Mouse (Mus musculus): ENCODE data around the gene Bicral. TPM values are rescaled to one million over a fixed set of nuclear protein-coding genes. Genes with fewer than 3 reads are reported as not detected.

Bicral gene
- total and polyA plus RNA-seq, 2 experiments from 2014 or later = 7.0 to 31.6 TPM

DNA sequence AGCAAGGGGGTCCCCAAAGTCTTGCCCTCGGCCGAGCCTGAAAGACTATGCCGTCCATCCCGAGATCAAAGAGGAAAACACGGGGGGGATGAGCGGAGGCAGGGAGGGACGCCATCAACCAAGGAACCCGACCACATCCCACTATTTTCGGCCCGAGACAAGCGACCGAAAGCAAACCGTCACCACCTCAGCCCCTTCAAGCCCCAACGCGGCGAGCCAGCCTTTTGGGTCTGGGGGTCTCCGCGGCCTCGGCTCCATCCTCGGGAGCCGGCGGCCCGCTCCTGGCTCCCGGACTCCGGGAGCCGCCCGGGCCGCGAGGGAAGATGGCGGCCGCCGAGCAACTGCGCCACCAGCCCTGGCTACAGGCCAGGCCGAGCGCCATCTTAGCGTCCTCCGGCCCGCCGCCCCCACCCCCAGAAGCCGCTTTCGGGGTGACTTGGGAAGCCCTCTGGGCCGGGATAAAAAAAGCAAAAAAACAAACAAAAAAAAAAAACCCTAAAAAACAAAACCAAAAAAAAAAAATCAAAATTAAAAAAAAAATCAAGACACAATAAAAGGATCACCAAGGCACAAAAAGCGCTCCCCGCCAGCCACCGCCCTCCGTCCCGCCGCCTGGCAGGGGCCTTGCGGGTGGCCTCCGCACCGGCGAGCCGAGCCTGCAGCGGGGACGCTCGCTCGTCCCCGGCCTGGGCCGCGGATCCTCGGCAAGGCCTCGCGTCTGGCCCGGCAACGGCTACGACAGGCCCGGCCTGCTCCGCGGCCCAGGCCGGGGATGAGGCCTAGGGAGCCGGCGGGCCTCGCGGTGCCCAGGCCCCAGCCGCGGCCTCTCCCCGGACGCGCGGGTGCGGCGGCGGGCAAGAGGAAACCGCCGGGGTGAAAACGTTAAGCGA lies 1.6 kb downstream of the Bicral start:
- Histone ChIP-seq H3K4me3 (ENCODE audit: low read depth, low read length) (peak overlapping the region; percentile 97), H3K36me3 (ENCODE audit: insufficient read depth, low read length) (no peaks in the 10 kb centered on the region), H3K27ac (ENCODE audit: low read depth, low read length) (peak overlapping the region; percentile 100), H3K4me2 (ENCODE audit: low read depth, low read length, poor library complexity, severe bottlenecking) (peak overlapping the region; percentile 59), H3K9me3 (ENCODE audit: low read length) (no peaks in the 10 kb centered on the region), H3K4me1 (ENCODE audit: insufficient read depth, low read length) (peaks cover 3% of the 10 kb centered on the region), H3K9ac (replicated peaks; ENCODE audit: low read length, poor library complexity, severe bottlenecking) (peak overlapping the region; percentile 100), H3K27me3 (ENCODE audit: insufficient read depth, low read length) (no peaks in the 10 kb centered on the region)
- ATAC-seq (ENCODE audit: low FRiP score) = 0 out of 2 replicates have a peak, but pooled peaks have one; percentile 15
- peak; percentile 91 for DNase-seq (ENCODE audit: low spot score)
- under 1% methylated on average over 82 of the region's 87 CpGs for WGBS
- TF ChIP-seq CTCF (IDR thresholded peaks at IDR 0.05) = no peak

- H3K36me3 ChIP-seq (ENCODE audit: insufficient read depth, low read length) = no peaks in the 10 kb centered on the region
- peak overlapping the region; percentile 59 for H3K4me2 ChIP-seq (ENCODE audit: low read depth, low read length, poor library complexity, severe bottlenecking)
- TF ChIP-seq CTCF (IDR thresholded peaks at IDR 0.05) = no peak
- H3K9ac ChIP-seq (replicated peaks; ENCODE audit: low read length, poor library complexity, severe bottlenecking) = peak overlapping the region; percentile 100
- ATAC-seq (ENCODE audit: low FRiP score) (no peak), DNase-seq (ENCODE audit: low spot score) (no peak)
- no peaks in the 10 kb centered on the region for H3K27me3 ChIP-seq (ENCODE audit: insufficient read depth, low read length)
- no peaks in the 10 kb centered on the region for H3K9me3 ChIP-seq (ENCODE audit: low read length)
- H3K4me3 ChIP-seq (ENCODE audit: low read depth, low read length) = peak overlapping the region; percentile 97
- WGBS = 11% methylated on average over 4 of the region's 4 CpGs
- H3K4me1 ChIP-seq (ENCODE audit: insufficient read depth, low read length) = peaks cover 3% of the 10 kb centered on the region
- H3K27ac ChIP-seq (ENCODE audit: low read depth, low read length) = peak overlapping the region; percentile 100
Observed at GRCm38 (mm10) chr17:46856107-46856388, 2.2 kb downstream of the Bicral start.

DNA sequence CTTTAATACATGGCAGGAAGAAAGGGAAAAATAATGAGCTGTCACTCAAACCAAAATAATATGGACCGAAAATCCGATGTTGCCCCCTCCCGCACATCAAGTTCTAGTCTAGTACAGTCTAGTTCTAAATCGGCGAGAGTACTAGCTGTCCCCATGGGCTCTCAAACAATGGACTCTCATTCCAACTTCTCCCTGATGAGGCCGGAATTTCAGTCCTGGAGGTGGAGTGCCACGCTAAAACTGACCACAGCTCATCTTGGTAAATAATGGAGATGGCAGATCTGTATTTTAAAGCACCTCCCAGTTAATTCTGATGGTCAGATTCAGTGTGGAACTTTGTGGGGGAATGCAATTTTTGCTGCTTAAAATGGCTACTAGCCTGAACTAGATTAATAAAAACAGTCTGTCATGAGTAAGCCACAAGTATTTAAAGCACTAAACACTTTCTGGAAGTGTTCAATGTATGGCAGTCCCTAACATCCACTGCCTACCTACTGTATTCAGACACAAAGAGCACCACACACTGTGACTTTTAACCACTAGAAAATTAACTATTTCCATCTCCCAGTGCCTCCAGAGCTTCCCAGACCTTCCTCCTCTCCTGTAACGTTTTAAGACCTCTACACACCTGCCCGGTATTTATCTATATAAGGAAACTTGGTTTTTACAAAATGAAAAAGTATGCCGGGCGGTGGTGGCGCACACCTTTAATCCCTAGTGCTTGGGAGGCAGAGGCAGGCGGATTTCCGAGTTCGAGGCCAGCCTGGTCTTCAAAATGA lies 2.8 kb downstream of the Bicral start:
- H3K27ac ChIP-seq (ENCODE audit: low read depth, low read length) = peak overlapping the region; percentile 100
- peaks cover 3% of the 10 kb centered on the region for H3K4me1 ChIP-seq (ENCODE audit: insufficient read depth, low read length)
- DNase-seq (ENCODE audit: low spot score) (no peak), ATAC-seq (ENCODE audit: low FRiP score) (no peak)
- no peak for TF ChIP-seq CTCF (IDR thresholded peaks at IDR 0.05)
- H3K27me3 ChIP-seq (ENCODE audit: insufficient read depth, low read length) = no peaks in the 10 kb centered on the region
- H3K9me3 ChIP-seq (ENCODE audit: low read length) = no peaks in the 10 kb centered on the region
- peak overlapping the region; percentile 97 for H3K4me3 ChIP-seq (ENCODE audit: low read depth, low read length)
- H3K9ac ChIP-seq (replicated peaks; ENCODE audit: low read length, poor library complexity, severe bottlenecking) = peak overlapping the region; percentile 100
- H3K36me3 ChIP-seq (ENCODE audit: insufficient read depth, low read length) = no peaks in the 10 kb centered on the region
- 50% methylated on average over 15 of the region's 15 CpGs for WGBS
- peak overlapping the region; percentile 59 for H3K4me2 ChIP-seq (ENCODE audit: low read depth, low read length, poor library complexity, severe bottlenecking)

DNA sequence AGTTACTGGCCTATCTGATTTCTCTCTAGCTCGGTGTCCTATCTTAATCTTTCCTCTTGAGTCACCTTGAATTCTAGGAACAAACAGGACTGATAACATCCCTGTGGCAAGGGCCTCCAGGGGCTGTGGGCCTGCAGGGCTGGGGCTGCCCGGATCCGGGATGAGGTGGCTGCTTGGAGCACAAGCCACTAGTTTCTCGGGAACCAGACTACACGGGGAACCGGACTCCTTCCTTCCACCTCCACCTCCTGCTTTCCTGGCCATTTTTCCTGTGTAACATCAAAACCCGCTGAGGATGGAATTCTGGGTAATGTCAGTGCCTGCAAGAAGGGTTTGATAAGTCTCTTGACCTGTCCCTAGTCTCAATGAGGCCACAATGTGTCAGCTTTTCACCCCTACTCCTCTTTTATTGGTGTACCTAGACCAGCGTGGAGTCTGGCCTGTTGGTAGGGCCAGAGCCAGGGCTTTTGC lies 3.6 kb downstream of the Bicral start:
- Histone ChIP-seq H3K9ac (replicated peaks; ENCODE audit: low read length, poor library complexity, severe bottlenecking) (0 out of 2 replicates have a peak overlapping the region, but pooled peaks have one; percentile 1), H3K4me3 (ENCODE audit: low read depth, low read length) (peak overlapping the region; percentile 97; the same call in 1 of the 2 replicates), H3K4me2 (ENCODE audit: low read depth, low read length, poor library complexity, severe bottlenecking) (peak overlapping the region; percentile 59), H3K4me1 (ENCODE audit: insufficient read depth, low read length) (peaks cover 3% of the 10 kb centered on the region), H3K27ac (ENCODE audit: low read depth, low read length) (peak overlapping the region; percentile 100), H3K27me3 (ENCODE audit: insufficient read depth, low read length) (no peaks in the 10 kb centered on the region), H3K9me3 (ENCODE audit: low read length) (no peaks in the 10 kb centered on the region), H3K36me3 (ENCODE audit: insufficient read depth, low read length) (no peaks in the 10 kb centered on the region)
- TF ChIP-seq CTCF (IDR thresholded peaks at IDR 0.05) = no peak
- DNase-seq (ENCODE audit: low spot score) = no peak
- 73% methylated on average over 8 of the region's 8 CpGs for WGBS
- no peak for ATAC-seq (ENCODE audit: low FRiP score)

DNA sequence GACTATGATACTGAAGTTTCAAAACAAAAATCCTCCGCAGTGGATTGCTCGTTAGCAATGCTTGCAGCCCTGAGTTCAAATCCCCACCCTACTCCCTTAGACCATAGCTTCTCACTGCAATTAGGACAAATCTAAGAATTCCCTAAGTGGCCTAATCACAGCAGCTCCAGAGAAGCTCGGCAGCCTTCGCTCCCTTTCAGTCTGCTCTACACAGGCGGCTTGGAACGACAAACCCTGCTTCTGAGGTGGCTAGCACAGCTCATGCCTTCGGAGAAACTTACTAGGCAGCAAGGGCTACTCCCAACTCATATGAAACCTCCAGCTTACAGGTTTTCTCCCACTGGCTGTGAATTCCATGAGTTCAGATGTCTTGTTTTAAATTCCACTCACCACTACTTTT lies 4.2 kb downstream of the Bicral start:
- no peaks in the 10 kb centered on the region for H3K9me3 ChIP-seq (ENCODE audit: low read length)
- no peak for TF ChIP-seq CTCF (IDR thresholded peaks at IDR 0.05)
- no peaks in the 10 kb centered on the region for H3K27me3 ChIP-seq (ENCODE audit: insufficient read depth, low read length)
- H3K9ac ChIP-seq (replicated peaks; ENCODE audit: low read length, poor library complexity, severe bottlenecking) = 0 out of 2 replicates have a peak overlapping the region, but pooled peaks have one; percentile 1
- 78% methylated on average over 7 of the region's 7 CpGs for WGBS
- ATAC-seq (ENCODE audit: low FRiP score) (no peak), DNase-seq (ENCODE audit: low spot score) (no peak)
- H3K4me1 ChIP-seq (ENCODE audit: insufficient read depth, low read length) = peaks cover 3% of the 10 kb centered on the region
- no peaks in the 10 kb centered on the region for H3K36me3 ChIP-seq (ENCODE audit: insufficient read depth, low read length)
- H3K4me3 ChIP-seq (ENCODE audit: low read depth, low read length) = no peak overlapping the region
- H3K27ac ChIP-seq (ENCODE audit: low read depth, low read length) = 0 out of 2 replicates have a peak overlapping the region, but pooled peaks have one; percentile 100
- no peak overlapping the region for H3K4me2 ChIP-seq (ENCODE audit: low read depth, low read length, poor library complexity, severe bottlenecking)
